Mouse (Mus musculus) granulocyte monocyte progenitor cell, adult 5-6 weeks (primary cell): ENCODE measurements at regions not wholly inside any gene's neighbourhood (a gene's known extent, or its start where the extent isn't known, plus 50 kb on each side); places are given as distances from the start of the nearest gene placed in this dataset.
A peak's percentile ranks its signal among the peaks of the same experiment; 100 is the strongest.
"Not testable (repeated sequence)": the region's sequence is repeated elsewhere in the genome, so short reads cannot be mapped to it uniquely, and the experiment has no call there.

Source experiments
- ATAC-seq: replicated peaks from 2 replicates; pipeline ENCODE4 v1.8.0; 2016; ENCODE audit warnings: mild to moderate bottlenecking, moderate TSS enrichment, inconsistent platforms; ENCODE audit not compliant: poor library complexity, severe bottlenecking

- ATAC-seq: not testable (repeated sequence)
These were observed 140.9 kb upstream of the Cts3 start for GRCm38 (mm10) chr13:61710823-61711222.

GRCm38 (mm10) chr13:61665729-61666128 is 95.8 kb upstream of the Cts3 start:
- ATAC-seq: peak; percentile 56; the same call in 1 of the 2 replicates
